Mouse (Mus musculus): ENCODE results near the gene Gm45261. TPM values are rescaled to one million over a fixed set of nuclear protein-coding genes. Genes with fewer than 3 reads are reported as not detected.

Gene Gm45261
- polyA plus RNA-seq (2014; fragmentation: Nextera tagmentation; extraction: Ambion mirVana) = not detected in 2 replicates

DNA sequence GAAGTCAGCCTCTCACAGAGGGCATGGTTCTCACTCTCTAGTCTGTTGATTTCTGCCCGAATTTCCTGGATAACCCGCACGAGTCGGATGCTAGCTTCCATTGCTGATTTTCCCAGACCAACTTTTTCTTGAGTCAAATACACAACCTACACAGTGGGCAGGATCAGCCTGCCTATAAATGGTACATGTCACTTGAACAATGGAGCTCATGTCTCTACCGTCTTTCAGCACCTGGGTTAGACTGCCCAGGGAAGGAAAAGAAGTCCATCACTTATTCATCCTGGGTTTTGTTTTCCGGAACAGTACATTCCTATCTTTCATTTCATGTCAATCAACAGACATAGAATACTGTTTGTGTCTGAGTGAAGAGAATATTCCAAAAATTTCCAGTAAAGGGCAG, at the start of gene Gm45261:
Gm45261 (minus strand) TSS at position 101 of the 400 bp plus-strand sequence.
- H3K9ac ChIP-seq (ENCODE audit: low read depth, low read length) = no peak within 1 kb of the TSS
- H3K4me1 ChIP-seq (replicated peaks; ENCODE audit: control insufficient read depth, insufficient read depth, low read length) = no peaks in the 10 kb centered on the region
- no peaks in the 10 kb centered on the region for H3K36me3 ChIP-seq (ENCODE audit: control insufficient read depth, insufficient read depth, low read length)
- H3K27me3 ChIP-seq (replicated peaks; ENCODE audit: control insufficient read depth, insufficient read depth, low read length) = no peaks in the 10 kb centered on the region
- WGBS = 77% methylated on average over 6 of the region's 6 CpGs
- no peak for DNase-seq (ENCODE audit: low spot score)
- no peak for ATAC-seq (replicated peaks; ENCODE audit: low FRiP score)
- H3K27ac ChIP-seq (ENCODE audit: low read depth, low read length) = no peak within 1 kb of the TSS
- no peak within 1 kb of the TSS for H3K4me2 ChIP-seq
- no peaks in the 10 kb centered on the region for H3K9me3 ChIP-seq (ENCODE audit: control insufficient read depth, low read length)
- no peak within 1 kb of the TSS for H3K4me3 ChIP-seq (ENCODE audit: low read depth, low read length)

DNA sequence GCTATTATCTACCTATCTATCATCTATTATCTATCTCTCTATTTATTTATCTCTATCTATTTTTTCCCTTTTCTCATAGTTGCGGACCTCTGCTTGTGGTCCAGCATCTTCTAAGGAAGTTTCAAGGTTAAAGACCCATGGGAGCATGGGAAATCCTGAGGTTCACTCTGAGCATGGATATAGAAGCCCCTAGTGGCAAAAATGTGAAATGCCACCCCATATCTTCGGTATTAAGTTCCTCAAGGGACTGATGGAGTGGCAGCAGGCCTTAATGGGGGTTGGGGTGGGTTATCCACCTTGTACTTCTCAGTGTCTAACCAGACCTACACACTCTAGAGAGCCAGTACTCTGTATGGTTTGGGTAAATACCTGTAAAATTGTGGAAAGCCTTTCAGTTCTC, 43.5 kb upstream of the Gm45261 start:
- Histone ChIP-seq H3K4me3 (ENCODE audit: low read depth, low read length) (no peak overlapping the region), H3K4me2 (no peak overlapping the region), H3K36me3 (ENCODE audit: control insufficient read depth, insufficient read depth, low read length) (no peaks in the 10 kb centered on the region), H3K27me3 (replicated peaks; ENCODE audit: control insufficient read depth, insufficient read depth, low read length) (no peaks in the 10 kb centered on the region), H3K9me3 (ENCODE audit: control insufficient read depth, low read length) (no peaks in the 10 kb centered on the region), H3K4me1 (replicated peaks; ENCODE audit: control insufficient read depth, insufficient read depth, low read length) (no peaks in the 10 kb centered on the region), H3K9ac (ENCODE audit: low read depth, low read length) (no peak overlapping the region), H3K27ac (ENCODE audit: low read depth, low read length) (no peak overlapping the region)
- WGBS = 78% methylated on average over 2 of the region's 2 CpGs
- ATAC-seq (replicated peaks; ENCODE audit: low FRiP score) (no peak), DNase-seq (ENCODE audit: low spot score) (no peak)

DNA sequence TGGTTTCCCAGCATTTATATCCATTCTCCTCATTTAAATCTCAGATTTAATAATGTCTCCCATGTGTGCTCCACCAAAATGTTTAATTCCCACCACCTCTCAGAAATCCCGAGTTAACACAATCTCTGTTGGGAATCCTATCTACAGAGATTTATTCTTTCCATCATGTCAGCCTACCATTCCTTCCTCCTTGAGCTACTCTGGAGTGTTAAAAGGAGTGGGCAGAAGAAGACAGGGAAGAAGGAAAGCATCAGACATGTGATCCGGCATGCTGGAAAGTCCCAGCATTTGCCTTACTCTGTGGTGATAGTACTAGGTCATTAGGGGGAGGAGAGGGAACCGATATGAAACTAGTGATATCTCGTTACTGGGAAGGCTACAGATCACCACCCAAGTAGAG, 42.8 kb upstream of the Gm45261 start:
- Histone ChIP-seq H3K4me1 (replicated peaks; ENCODE audit: control insufficient read depth, insufficient read depth, low read length) (no peaks in the 10 kb centered on the region), H3K36me3 (ENCODE audit: control insufficient read depth, insufficient read depth, low read length) (no peaks in the 10 kb centered on the region), H3K4me3 (ENCODE audit: low read depth, low read length) (no peak overlapping the region), H3K9me3 (ENCODE audit: control insufficient read depth, low read length) (no peaks in the 10 kb centered on the region), H3K9ac (ENCODE audit: low read depth, low read length) (no peak overlapping the region), H3K4me2 (no peak overlapping the region), H3K27me3 (replicated peaks; ENCODE audit: control insufficient read depth, insufficient read depth, low read length) (no peaks in the 10 kb centered on the region), H3K27ac (ENCODE audit: low read depth, low read length) (no peak overlapping the region)
- no peak for ATAC-seq (replicated peaks; ENCODE audit: low FRiP score)
- WGBS = 88% methylated on average over 4 of the region's 4 CpGs
- no peak for DNase-seq (ENCODE audit: low spot score)

DNA sequence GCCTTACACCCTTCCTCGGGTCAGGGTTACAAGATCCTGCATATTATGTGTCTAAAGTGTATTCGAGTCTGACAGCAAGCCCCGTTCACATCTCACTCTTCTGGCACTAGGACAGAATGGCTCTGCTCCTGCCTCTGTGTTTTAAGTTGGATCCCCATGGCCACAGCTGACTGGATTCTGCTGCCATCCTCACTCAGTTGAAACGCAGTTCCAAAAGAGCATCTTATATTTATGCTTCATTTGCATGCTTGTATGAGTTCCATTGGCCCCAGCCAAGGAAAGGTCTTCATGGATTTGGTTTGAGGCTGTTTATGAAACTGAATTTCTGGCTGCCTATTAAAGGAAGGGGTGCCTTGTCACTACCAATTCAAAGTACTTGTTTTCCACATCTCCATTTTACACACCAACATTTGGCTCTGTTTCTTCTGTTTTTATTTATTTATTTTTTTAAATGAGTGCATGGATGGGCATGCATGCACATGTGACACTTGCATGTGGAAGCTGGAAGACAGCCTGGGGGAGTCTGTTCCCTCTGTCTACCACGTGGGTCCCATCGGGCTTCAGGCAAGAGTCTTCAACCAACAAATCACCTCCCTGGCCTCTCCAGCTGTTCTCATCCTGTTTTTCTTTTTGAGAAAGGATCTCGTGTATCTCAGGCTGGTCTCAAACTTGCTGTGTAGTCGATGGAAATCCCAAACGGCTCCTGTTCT, 41.4 kb upstream of the Gm45261 start:
- H3K9ac ChIP-seq (ENCODE audit: low read depth, low read length) = no peak overlapping the region
- no peak overlapping the region for H3K4me2 ChIP-seq
- H3K36me3 ChIP-seq (ENCODE audit: control insufficient read depth, insufficient read depth, low read length) = no peaks in the 10 kb centered on the region
- H3K27me3 ChIP-seq (replicated peaks; ENCODE audit: control insufficient read depth, insufficient read depth, low read length) = no peaks in the 10 kb centered on the region
- no peak overlapping the region for H3K27ac ChIP-seq (ENCODE audit: low read depth, low read length)
- no peak overlapping the region for H3K4me3 ChIP-seq (ENCODE audit: low read depth, low read length)
- no peak for DNase-seq (ENCODE audit: low spot score)
- H3K4me1 ChIP-seq (replicated peaks; ENCODE audit: control insufficient read depth, insufficient read depth, low read length) = no peaks in the 10 kb centered on the region
- ATAC-seq (replicated peaks; ENCODE audit: low FRiP score) = no peak
- 82% methylated on average over 9 of the region's 9 CpGs for WGBS
- no peaks in the 10 kb centered on the region for H3K9me3 ChIP-seq (ENCODE audit: control insufficient read depth, low read length)

DNA sequence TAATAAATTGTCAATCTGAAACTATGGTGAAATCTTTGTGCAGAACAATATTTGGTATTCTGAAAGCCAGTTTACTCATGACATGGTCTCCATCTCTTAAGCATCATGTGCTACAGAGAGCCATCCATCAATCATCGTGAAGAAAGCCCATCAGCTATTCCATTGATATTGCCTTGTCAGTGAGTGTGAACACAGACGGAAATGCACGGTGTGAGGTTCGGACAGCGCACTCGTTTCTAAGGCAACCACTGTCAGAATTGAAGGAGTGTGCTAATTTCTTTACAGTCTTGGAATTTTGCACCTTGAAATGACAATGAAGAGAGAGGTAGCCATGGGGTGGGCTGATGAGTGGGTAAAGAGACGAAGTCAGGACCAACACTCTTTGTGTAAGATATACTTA, 38.0 kb upstream of the Gm45261 start:
- no peaks in the 10 kb centered on the region for H3K27me3 ChIP-seq (replicated peaks; ENCODE audit: control insufficient read depth, insufficient read depth, low read length)
- 85% methylated on average over 7 of the region's 7 CpGs for WGBS
- no peaks in the 10 kb centered on the region for H3K36me3 ChIP-seq (ENCODE audit: control insufficient read depth, insufficient read depth, low read length)
- H3K4me1 ChIP-seq (replicated peaks; ENCODE audit: control insufficient read depth, insufficient read depth, low read length) = no peaks in the 10 kb centered on the region
- no peak overlapping the region for H3K4me2 ChIP-seq
- no peaks in the 10 kb centered on the region for H3K9me3 ChIP-seq (ENCODE audit: control insufficient read depth, low read length)
- no peak for ATAC-seq (replicated peaks; ENCODE audit: low FRiP score)
- no peak overlapping the region for H3K27ac ChIP-seq (ENCODE audit: low read depth, low read length)
- H3K9ac ChIP-seq (ENCODE audit: low read depth, low read length) = no peak overlapping the region
- no peak for DNase-seq (ENCODE audit: low spot score)
- H3K4me3 ChIP-seq (ENCODE audit: low read depth, low read length) = no peak overlapping the region

DNA sequence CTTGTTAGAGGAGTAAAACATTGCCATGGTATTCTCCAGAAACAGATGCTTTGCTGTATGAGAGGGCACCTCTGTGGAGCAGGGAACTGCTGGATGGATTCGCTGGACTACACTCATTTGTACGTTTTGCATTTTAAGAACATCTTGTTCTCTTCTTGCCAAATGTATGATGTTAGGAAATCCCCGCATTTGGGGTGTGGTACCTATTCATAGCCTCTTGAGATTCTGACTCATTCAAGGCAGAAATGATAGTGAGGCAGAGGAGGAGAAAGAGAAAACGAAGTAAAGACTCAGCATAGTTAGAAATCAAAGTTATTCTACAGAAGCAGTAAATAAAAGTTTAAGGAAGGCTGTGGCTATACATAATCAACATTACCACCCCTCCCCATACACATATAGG, 35.1 kb upstream of the Gm45261 start:
- ATAC-seq (replicated peaks; ENCODE audit: low FRiP score) (no peak), DNase-seq (ENCODE audit: low spot score) (no peak)
- Histone ChIP-seq H3K36me3 (ENCODE audit: control insufficient read depth, insufficient read depth, low read length) (no peaks in the 10 kb centered on the region), H3K4me3 (ENCODE audit: low read depth, low read length) (no peak overlapping the region), H3K27me3 (replicated peaks; ENCODE audit: control insufficient read depth, insufficient read depth, low read length) (no peaks in the 10 kb centered on the region), H3K9me3 (ENCODE audit: control insufficient read depth, low read length) (no peaks in the 10 kb centered on the region), H3K4me2 (no peak overlapping the region), H3K27ac (ENCODE audit: low read depth, low read length) (no peak overlapping the region), H3K4me1 (replicated peaks; ENCODE audit: control insufficient read depth, insufficient read depth, low read length) (no peaks in the 10 kb centered on the region), H3K9ac (ENCODE audit: low read depth, low read length) (no peak overlapping the region)
- WGBS = 72% methylated on average over 4 of the region's 4 CpGs

DNA sequence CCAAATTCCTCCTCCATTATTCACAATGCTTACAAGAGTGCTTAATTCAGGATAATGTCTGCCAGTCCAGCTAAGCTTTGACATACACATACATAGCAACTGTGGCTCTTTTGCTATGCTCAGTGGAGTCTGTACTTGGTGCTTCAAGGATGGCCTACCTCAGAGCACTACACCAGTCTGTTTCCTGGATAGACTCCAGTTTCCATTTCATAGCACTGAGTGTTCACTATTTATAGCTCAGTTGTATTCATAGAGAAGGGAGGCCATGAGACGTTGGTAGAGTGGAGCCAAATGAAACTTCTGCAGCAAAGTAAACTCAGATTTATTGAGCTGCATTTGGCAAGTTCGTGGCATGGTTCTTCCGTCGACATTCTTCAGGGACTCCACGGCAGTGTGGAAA, 22.2 kb upstream of the Gm45261 start:
- H3K9ac ChIP-seq (ENCODE audit: low read depth, low read length) = no peak overlapping the region
- no peak overlapping the region for H3K27ac ChIP-seq (ENCODE audit: low read depth, low read length)

DNA sequence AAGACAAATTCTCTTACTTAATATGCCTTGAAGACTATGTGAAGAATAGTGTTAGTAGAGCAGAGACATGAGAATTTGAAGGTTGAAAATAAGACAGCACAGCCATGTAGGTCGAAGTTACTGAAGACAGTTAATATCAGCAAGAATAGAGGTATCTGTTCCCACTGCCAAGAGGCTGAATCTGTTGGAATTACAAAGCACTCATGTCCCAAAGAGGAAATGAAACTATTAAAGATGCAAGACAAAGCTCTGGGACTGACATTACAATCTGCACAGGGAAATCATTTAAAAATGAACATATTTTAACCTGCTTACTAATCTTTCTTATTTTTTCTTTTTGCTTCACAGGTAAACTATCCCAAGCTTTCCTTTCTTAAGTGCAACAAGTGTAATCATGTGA, 13.7 kb upstream of the Gm45261 start:
- H3K4me2 ChIP-seq = no peak overlapping the region
- no peak overlapping the region for H3K27ac ChIP-seq (ENCODE audit: low read depth, low read length)
- no peaks in the 10 kb centered on the region for H3K36me3 ChIP-seq (ENCODE audit: control insufficient read depth, insufficient read depth, low read length)
- no peak overlapping the region for H3K4me3 ChIP-seq (ENCODE audit: low read depth, low read length)
- no peaks in the 10 kb centered on the region for H3K9me3 ChIP-seq (ENCODE audit: control insufficient read depth, low read length)
- DNase-seq (ENCODE audit: low spot score) = no peak
- H3K4me1 ChIP-seq (replicated peaks; ENCODE audit: control insufficient read depth, insufficient read depth, low read length) = no peaks in the 10 kb centered on the region
- no peaks in the 10 kb centered on the region for H3K27me3 ChIP-seq (replicated peaks; ENCODE audit: control insufficient read depth, insufficient read depth, low read length)
- ATAC-seq (replicated peaks; ENCODE audit: low FRiP score) = no peak
- no peak overlapping the region for H3K9ac ChIP-seq (ENCODE audit: low read depth, low read length)
- 65% methylated on average over 1 of the region's 1 CpGs for WGBS

More for the DNA sequence above, 22.2 kb upstream of the Gm45261 start:
- Histone ChIP-seq H3K4me1 (replicated peaks; ENCODE audit: control insufficient read depth, insufficient read depth, low read length) (no peaks in the 10 kb centered on the region), H3K36me3 (ENCODE audit: control insufficient read depth, insufficient read depth, low read length) (no peaks in the 10 kb centered on the region), H3K27me3 (replicated peaks; ENCODE audit: control insufficient read depth, insufficient read depth, low read length) (no peaks in the 10 kb centered on the region), H3K9me3 (ENCODE audit: control insufficient read depth, low read length) (no peaks in the 10 kb centered on the region), H3K4me3 (ENCODE audit: low read depth, low read length) (no peak overlapping the region), H3K4me2 (no peak overlapping the region)
- ATAC-seq (replicated peaks; ENCODE audit: low FRiP score) (no peak), DNase-seq (ENCODE audit: low spot score) (no peak)
- WGBS = 87% methylated on average over 5 of the region's 5 CpGs

DNA sequence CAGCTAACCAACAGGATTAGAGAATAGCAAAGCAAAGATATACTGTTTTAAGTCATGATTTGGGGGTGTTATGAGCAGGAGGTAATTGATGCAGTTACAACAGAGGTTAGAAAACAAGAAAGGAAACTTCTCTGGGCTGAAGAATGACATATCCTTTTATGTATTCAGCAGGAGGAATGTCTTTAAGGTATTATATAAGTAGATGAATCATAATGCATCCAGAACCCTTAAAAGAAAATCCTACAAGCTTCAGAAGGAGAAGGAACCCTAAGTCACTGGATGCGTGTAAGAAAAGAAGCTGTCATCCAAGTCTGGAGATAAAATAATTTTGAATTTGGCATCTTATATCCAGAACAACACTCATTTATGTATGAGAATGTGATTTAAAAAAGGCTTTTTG, 11.1 kb upstream of the Gm45261 start:
- Histone ChIP-seq H3K4me1 (replicated peaks; ENCODE audit: control insufficient read depth, insufficient read depth, low read length) (no peaks in the 10 kb centered on the region), H3K27me3 (replicated peaks; ENCODE audit: control insufficient read depth, insufficient read depth, low read length) (no peaks in the 10 kb centered on the region), H3K36me3 (ENCODE audit: control insufficient read depth, insufficient read depth, low read length) (no peaks in the 10 kb centered on the region), H3K9me3 (ENCODE audit: control insufficient read depth, low read length) (no peaks in the 10 kb centered on the region), H3K9ac (ENCODE audit: low read depth, low read length) (no peak overlapping the region), H3K27ac (ENCODE audit: low read depth, low read length) (no peak overlapping the region), H3K4me2 (no peak overlapping the region), H3K4me3 (ENCODE audit: low read depth, low read length) (no peak overlapping the region)
- 93% methylated on average over 1 of the region's 1 CpGs for WGBS
- ATAC-seq (replicated peaks; ENCODE audit: low FRiP score) (no peak), DNase-seq (ENCODE audit: low spot score) (no peak)
